Mouse (Mus musculus) kidney, postnatal 0 days (tissue): ENCODE data around the gene Tmem210. TPM values are rescaled to one million over a fixed set of nuclear protein-coding genes. Genes with fewer than 3 reads are reported as not detected.

Source experiments
- ATAC-seq: fragments of 200-750 bp; cut with Nextera tagmentation; replicated peaks from 2 replicates; pipeline ENCODE4 v1.8.0; 2017; ENCODE audit warnings: low read depth, moderate number of reproducible peaks, moderate TSS enrichment, moderate library complexity; ENCODE audit not compliant: low FRiP score
- DNase-seq: peaks from one replicate; pipeline ENCODE4 v3.0.0-alpha.2; 2016; ENCODE audit warnings: low spot score
- H3K27ac ChIP-seq: fragments of 300-500 bp; sonication (generic); 2 replicates; pipeline ENCODE4 v1.5.1; 2014; ENCODE audit warnings: mild to moderate bottlenecking
- H3K27me3 ChIP-seq: fragments of 300-500 bp; sonication (generic); 2 replicates; pipeline ENCODE4 v1.6.1; 2014; ENCODE audit warnings: low read length, mixed read lengths; ENCODE audit not compliant: insufficient read depth
- H3K36me3 ChIP-seq: fragments of 300-500 bp; sonication (generic); 2 replicates; pipeline ENCODE4 v1.6.1; 2014; ENCODE audit warnings: low read length, mixed read lengths; ENCODE audit not compliant: insufficient read depth
- H3K4me1 ChIP-seq: fragments of 300-500 bp; sonication (generic); replicated peaks from 2 replicates; pipeline ENCODE4 v1.6.1; 2014; ENCODE audit warnings: antibody characterized with exemption, low read length, mixed read lengths; ENCODE audit not compliant: insufficient read depth
- H3K4me2 ChIP-seq: fragments of 300-500 bp; sonication (generic); 2 replicates; pipeline ENCODE4 v1.6.1; 2014; ENCODE audit warnings: mild to moderate bottlenecking, low read length, moderate library complexity, mixed read lengths
- H3K4me3 ChIP-seq: fragments of 300-500 bp; sonication (generic); replicated peaks from 2 replicates; pipeline ENCODE4 v1.5.1; 2014; ENCODE audit warnings: low read depth, low read length
- H3K9ac ChIP-seq: fragments of 300-500 bp; sonication (generic); 2 replicates; pipeline ENCODE4 v1.6.1; 2014; ENCODE audit warnings: low read depth, low read length
- H3K9me3 ChIP-seq: fragments of 300-500 bp; sonication (generic); replicated peaks from 2 replicates; pipeline ENCODE4 v1.6.1; 2016; ENCODE audit warnings: low read length, inconsistent platforms, mixed read lengths
- CTCF ChIP-seq: IDR thresholded peaks from 2 replicates; pipeline ENCODE4 v1.5.1; 2016; ENCODE audit warnings: antibody characterized with exemption, low read depth, mild to moderate bottlenecking, moderate library complexity
- WGBS: fragments of 180-500 bp; shearing (Covaris S2); extraction: QIAGEN DNeasy Blood & Tissue Kit; methylation state at CpG from one replicate; pipeline ENCODE4 v1.1.7; 2014; 5-methylcytosine and 5-hydroxymethylcytosine counted together
- polyA plus RNA-seq: library from polyadenylated mRNA; unstranded; fragments of >200 nt; fragmentation: Nextera tagmentation; extraction: Ambion mirVana; gene quantifications from 2 replicates; pipeline ENCODE4 v1.2.1, GENCODE M21; 2015

Tmem210 gene
- polyA plus RNA-seq, 1 experiment from 2014 or later, result not detected

GRCm38 (mm10) chr2:25292054-25292544 is 4.2 kb downstream of the Tmem210 start:
- Histone ChIP-seq H3K9me3 (no peaks in the 10 kb centered on the region), H3K4me3 (peak overlapping the region; percentile 33), H3K27ac (no peak overlapping the region), H3K27me3 (peaks cover 49% of the 10 kb centered on the region), H3K36me3 (no peaks in the 10 kb centered on the region), H3K4me2 (peak overlapping the region; percentile 58), H3K4me1 (peaks cover 9% of the 10 kb centered on the region; the same call in 1 of the 2 replicates), H3K9ac (0 out of 2 replicates have a peak overlapping the region, but pooled peaks have one; percentile 31)
- TF ChIP-seq CTCF, result no peak
- DNase-seq (no peak), ATAC-seq (0 out of 2 replicates have a peak, but pooled peaks have one; percentile 6)
- WGBS, result 3% methylated on average over 34 of the region's 43 CpGs

DNA sequence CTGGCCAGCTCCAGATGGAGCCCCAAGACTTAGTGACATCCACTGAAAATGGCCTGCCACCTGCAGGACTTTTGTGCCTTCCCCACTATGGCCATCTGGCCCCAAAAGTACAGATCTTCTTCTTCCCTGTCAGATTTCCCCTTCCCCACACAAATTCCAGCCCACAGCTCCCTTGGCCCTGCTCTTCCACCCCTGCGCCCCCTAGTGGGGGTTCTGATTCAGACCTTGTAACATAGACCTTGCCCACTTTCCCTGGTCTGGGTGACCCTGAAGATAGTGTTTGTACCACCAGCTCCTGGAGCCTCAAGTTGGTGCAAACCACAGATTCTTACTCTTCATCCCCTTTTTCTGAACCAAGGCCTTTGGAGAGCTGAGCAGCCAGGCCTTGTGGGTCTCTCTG is 4.9 kb downstream of the Tmem210 start:
- peaks cover 49% of the 10 kb centered on the region for H3K27me3 ChIP-seq
- no peak overlapping the region for H3K4me2 ChIP-seq
- 0% methylated on average over 1 of the region's 1 CpGs for WGBS
- H3K4me1 ChIP-seq, result peaks cover 9% of the 10 kb centered on the region; the same call in 1 of the 2 replicates
- H3K27ac ChIP-seq, result no peak overlapping the region
- DNase-seq, result peak; percentile 82
- no peak for ATAC-seq
- no peaks in the 10 kb centered on the region for H3K9me3 ChIP-seq
- no peak overlapping the region for H3K9ac ChIP-seq
- peak overlapping the region; percentile 33; the same call in 1 of the 2 replicates for H3K4me3 ChIP-seq
- TF ChIP-seq CTCF, result peak; percentile 90
- no peaks in the 10 kb centered on the region for H3K36me3 ChIP-seq

GRCm38 (mm10) chr2:25293706-25294105 is 5.8 kb downstream of the Tmem210 start:
- Histone ChIP-seq H3K4me3 (no peak overlapping the region), H3K9ac (no peak overlapping the region), H3K27me3 (peaks cover 41% of the 10 kb centered on the region), H3K36me3 (no peaks in the 10 kb centered on the region), H3K27ac (no peak overlapping the region), H3K9me3 (no peaks in the 10 kb centered on the region), H3K4me1 (peaks cover 9% of the 10 kb centered on the region; the same call in 1 of the 2 replicates), H3K4me2 (no peak overlapping the region)
- DNase-seq, result no peak
- ATAC-seq, result no peak
- no peak for TF ChIP-seq CTCF
- WGBS, result 73% methylated on average over 9 of the region's 9 CpGs

DNA sequence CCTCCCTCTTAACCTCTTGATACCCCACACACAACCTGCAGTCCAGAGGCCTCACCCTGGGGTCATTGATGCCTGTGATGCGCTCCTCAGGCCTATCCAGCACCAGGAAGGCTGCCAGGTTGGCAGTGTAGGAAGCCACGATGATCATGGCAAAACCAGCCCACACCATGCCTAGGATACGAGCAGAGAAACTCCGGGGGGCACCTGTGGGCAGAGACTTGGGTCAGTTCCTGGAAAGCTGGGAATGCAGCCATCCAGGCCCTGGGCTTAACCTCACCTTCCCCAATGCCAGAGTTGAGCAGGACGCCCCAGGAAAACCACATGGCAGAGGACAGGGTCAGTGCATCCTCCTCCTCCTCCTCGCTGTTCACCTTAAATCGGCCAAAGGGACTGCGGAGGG is 9.1 kb downstream of the Tmem210 start:
- no peak overlapping the region for H3K4me2 ChIP-seq
- H3K4me1 ChIP-seq, result no peaks in the 10 kb centered on the region; the same call in 1 of the 2 replicates
- DNase-seq, result no peak
- H3K27me3 ChIP-seq, result peaks cover 7% of the 10 kb centered on the region
- no peaks in the 10 kb centered on the region for H3K36me3 ChIP-seq
- H3K27ac ChIP-seq, result no peak overlapping the region
- H3K9ac ChIP-seq, result no peak overlapping the region
- H3K9me3 ChIP-seq, result no peaks in the 10 kb centered on the region
- H3K4me3 ChIP-seq, result no peak overlapping the region
- no peak for ATAC-seq
- TF ChIP-seq CTCF, result no peak
- WGBS, result 79% methylated on average over 8 of the region's 8 CpGs

DNA sequence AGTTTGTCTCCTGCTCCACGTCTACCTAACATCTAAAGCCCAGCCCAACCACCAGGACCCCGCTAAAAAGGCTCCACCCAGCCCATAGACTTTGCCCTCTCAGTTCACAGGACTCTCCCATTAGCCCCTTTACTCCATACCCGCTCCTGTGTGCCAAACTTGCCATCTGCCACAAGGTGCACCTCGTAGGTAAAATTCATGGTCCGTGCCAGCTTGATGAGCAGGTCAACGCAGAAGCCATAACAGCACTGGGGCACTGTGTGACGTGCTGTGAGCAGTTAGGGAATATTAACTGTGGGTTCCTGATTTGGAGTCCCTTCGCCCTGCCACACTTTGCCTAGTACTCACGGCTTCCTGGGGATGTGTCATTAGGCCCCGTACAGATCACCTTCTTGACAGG is 10.1 kb downstream of the Tmem210 start:
- WGBS, result 76% methylated on average over 10 of the region's 10 CpGs
- H3K4me1 ChIP-seq, result no peaks in the 10 kb centered on the region
- no peaks in the 10 kb centered on the region for H3K36me3 ChIP-seq
- no peak overlapping the region for H3K27ac ChIP-seq
- H3K9ac ChIP-seq, result no peak overlapping the region
- no peaks in the 10 kb centered on the region for H3K9me3 ChIP-seq
- no peak for ATAC-seq
- DNase-seq, result no peak
- H3K27me3 ChIP-seq, result no peaks in the 10 kb centered on the region
- TF ChIP-seq CTCF, result no peak
- H3K4me3 ChIP-seq, result no peak overlapping the region
- no peak overlapping the region for H3K4me2 ChIP-seq

- Histone ChIP-seq H3K9ac (no peak overlapping the region), H3K4me3 (no peak overlapping the region), H3K9me3 (no peaks in the 10 kb centered on the region), H3K36me3 (no peaks in the 10 kb centered on the region), H3K4me2 (no peak overlapping the region), H3K27me3 (peaks cover 5% of the 10 kb centered on the region; the same call in 1 of the 2 replicates), H3K4me1 (peaks cover 3% of the 10 kb centered on the region; the same call in 1 of the 2 replicates), H3K27ac (no peak overlapping the region)
- TF ChIP-seq CTCF, result no peak
- DNase-seq (no peak), ATAC-seq (no peak)
- WGBS, result 69% methylated on average over 3 of the region's 3 CpGs
Measured at GRCm38 (mm10) chr2:25303452-25303851, 15.5 kb downstream of the Tmem210 start.
